Mouse (Mus musculus) lung, postnatal 0 days (tissue): ENCODE measurements around the gene Acoxl. TPM values are rescaled to one million over a fixed set of nuclear protein-coding genes. Genes with fewer than 3 reads are reported as not detected.

Source experiments
- ATAC-seq: fragments of 200-750 bp; cut with Nextera tagmentation; 2 replicates; pipeline ENCODE4 v1.8.0; 2017; ENCODE audit warnings: moderate library complexity
- DNase-seq: peaks from one replicate; pipeline ENCODE4 v3.0.0-alpha.2; 2016; ENCODE audit warnings: low spot score
- H3K27ac ChIP-seq: fragments of 300-500 bp; sonication (generic); 2 replicates; pipeline ENCODE4 v1.5.1; 2014; ENCODE audit warnings: antibody characterized with exemption, mild to moderate bottlenecking, low read length, mixed read lengths
- H3K27me3 ChIP-seq: fragments of 300-500 bp; sonication (generic); replicated peaks from 2 replicates; pipeline ENCODE4 v1.6.1; 2014; ENCODE audit warnings: low read length, mixed read lengths; ENCODE audit not compliant: insufficient read depth
- H3K36me3 ChIP-seq: fragments of 300-500 bp; sonication (generic); 2 replicates; pipeline ENCODE4 v1.6.1; 2014; ENCODE audit warnings: low read length, mixed read lengths; ENCODE audit not compliant: insufficient read depth
- H3K4me1 ChIP-seq: fragments of 300-500 bp; sonication (generic); 2 replicates; pipeline ENCODE4 v1.6.1; 2014; ENCODE audit warnings: antibody characterized with exemption, low read depth, low read length, mixed read lengths; ENCODE audit not compliant: insufficient read depth
- H3K4me2 ChIP-seq: fragments of 300-500 bp; sonication (generic); replicated peaks from 2 replicates; pipeline ENCODE4 v1.6.1; 2014; ENCODE audit warnings: low read depth, mild to moderate bottlenecking, low read length, moderate library complexity, mixed read lengths
- H3K4me3 ChIP-seq: fragments of 300-500 bp; sonication (generic); 2 replicates; pipeline ENCODE4 v1.5.1; 2014; ENCODE audit warnings: low read depth, low read length
- H3K9ac ChIP-seq: fragments of 300-500 bp; sonication (generic); replicated peaks from 2 replicates; pipeline ENCODE4 v1.6.1; 2014; ENCODE audit warnings: low read depth, mild to moderate bottlenecking
- H3K9me3 ChIP-seq: fragments of 300-500 bp; sonication (generic); 2 replicates; pipeline ENCODE4 v1.6.1; 2016; ENCODE audit warnings: low read length, mixed read lengths
- CTCF ChIP-seq: IDR thresholded peaks from 2 replicates; pipeline ENCODE4 v1.5.1; 2016; ENCODE audit warnings: antibody characterized with exemption, mild to moderate bottlenecking
- EP300 ChIP-seq: IDR thresholded peaks from 2 replicates; pipeline ENCODE4 v1.6.1; 2016; ENCODE audit warnings: antibody characterized with exemption, mild to moderate bottlenecking, control low read depth
- WGBS: fragments of 180-500 bp; shearing (Covaris S2); extraction: QIAGEN DNeasy Blood & Tissue Kit; methylation state at CpG from one replicate; pipeline ENCODE4 v1.1.7; 2014; 5-methylcytosine and 5-hydroxymethylcytosine counted together
- polyA plus RNA-seq: library from polyadenylated mRNA; unstranded; fragments of >200 nt; fragmentation: Nextera tagmentation; extraction: Ambion mirVana; gene quantifications from 2 replicates; pipeline ENCODE4 v1.2.1, GENCODE M21; 2015

The Acoxl gene
- polyA plus RNA-seq, 1 experiment from 2014 or later = 17.0 TPM

DNA sequence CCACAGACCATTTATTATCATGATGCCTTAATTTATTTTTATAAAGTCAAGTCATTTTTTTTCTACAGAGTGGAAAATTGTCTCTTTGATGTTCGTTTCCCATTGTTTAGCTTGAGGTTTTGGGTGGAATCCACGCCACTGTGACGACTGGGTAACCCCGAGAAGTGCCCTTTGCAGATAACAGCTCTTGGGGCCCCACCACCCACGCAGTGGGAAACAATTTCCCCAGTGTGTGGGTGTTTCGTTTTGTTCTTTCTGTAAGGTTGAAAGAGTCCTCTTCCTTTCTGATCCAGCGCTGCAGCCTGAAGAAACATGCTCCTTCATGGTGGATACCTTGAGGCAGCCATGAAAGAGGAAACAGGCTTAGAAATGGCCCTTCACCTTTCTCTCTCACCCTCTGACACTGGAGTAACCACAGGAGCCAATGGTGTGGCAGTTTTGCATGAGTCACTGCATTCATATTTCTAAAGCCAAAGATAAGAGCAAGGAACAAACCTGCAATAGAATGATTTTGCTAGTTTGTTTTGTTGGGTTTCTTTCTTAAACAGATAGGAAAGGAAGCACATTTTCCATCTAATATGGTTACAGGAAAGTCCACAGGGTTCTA, 78.2 kb downstream of the Acoxl start:
- DNase-seq (no peak), ATAC-seq (no peak)
- 35% methylated on average over 7 of the region's 7 CpGs for WGBS
- Histone ChIP-seq H3K4me1 (no peaks in the 10 kb centered on the region), H3K27ac (no peak overlapping the region), H3K9me3 (no peaks in the 10 kb centered on the region), H3K36me3 (no peaks in the 10 kb centered on the region), H3K27me3 (no peaks in the 10 kb centered on the region), H3K9ac (no peak overlapping the region), H3K4me3 (no peak overlapping the region), H3K4me2 (no peak overlapping the region)
- TF ChIP-seq CTCF (no peak), EP300 (no peak)

DNA sequence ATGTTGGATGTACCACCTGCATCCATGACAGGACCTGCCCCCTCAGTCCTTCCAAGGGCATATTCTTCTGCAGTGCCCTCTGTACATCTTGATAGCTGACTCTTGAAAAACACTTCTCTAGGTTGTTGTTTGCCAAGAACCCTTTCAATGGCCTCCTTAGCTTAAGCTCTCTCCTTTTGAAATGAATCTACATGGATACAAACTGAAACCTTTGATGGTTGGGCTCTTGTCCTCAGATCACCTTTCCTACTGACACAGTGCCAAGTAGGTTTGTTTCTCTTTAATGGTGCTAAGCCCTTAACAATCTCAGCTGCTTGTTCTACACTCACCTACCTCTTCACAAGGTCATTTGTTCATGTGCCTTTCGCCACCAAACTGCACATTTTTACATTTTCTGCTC, 81.1 kb downstream of the Acoxl start:
- WGBS = 61% methylated on average over 1 of the region's 1 CpGs
- ATAC-seq (peak; percentile 76), DNase-seq (peak; percentile 76)

DNA sequence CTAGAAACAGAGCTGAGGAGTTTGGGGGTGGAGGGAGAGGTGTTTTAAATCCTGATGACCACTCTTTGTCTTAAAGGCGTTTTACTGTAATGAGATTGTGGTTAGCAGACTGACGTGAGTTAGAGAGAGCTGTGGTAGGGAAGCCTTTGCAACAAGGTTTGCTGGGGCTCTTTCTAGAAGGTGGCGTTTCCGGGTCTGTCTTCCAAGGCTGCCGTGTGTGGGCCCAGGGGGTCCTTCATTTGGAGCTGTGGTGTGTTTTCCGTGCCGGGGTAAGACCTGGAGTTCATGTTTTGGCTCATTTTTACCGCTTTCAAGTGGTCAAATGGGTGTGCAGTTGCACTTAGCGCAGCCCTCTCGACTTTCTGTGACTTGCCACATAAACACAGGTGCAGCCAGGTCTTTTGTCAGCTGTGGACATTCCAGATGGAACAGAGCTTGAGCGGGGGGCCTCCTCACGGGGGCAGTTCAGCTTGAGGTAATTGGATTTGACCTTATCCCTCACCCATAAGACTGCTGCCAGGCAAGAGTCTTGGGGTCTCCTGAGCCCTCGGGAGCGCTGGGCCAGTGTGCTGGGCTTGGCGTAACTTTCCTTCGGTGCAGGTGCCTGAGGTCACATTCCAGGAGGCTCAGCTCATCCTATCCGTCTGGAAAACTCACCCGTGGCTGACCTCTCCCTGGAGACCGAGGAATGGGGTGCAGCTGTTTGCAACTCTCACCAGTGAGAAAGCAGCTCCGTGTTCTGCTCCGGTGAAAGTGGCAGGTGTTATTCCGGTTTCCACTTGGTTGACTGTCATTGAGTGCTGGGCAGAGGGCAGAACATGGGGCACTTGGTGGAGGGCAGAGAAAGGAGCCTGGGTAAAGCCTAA, 83.6 kb downstream of the Acoxl start:
- TF ChIP-seq EP300 (no peak), CTCF (no peak)
- ATAC-seq (peak; percentile 79), DNase-seq (peak; percentile 48)
- Histone ChIP-seq H3K4me3 (no peak overlapping the region), H3K9me3 (no peaks in the 10 kb centered on the region), H3K36me3 (no peaks in the 10 kb centered on the region), H3K27me3 (no peaks in the 10 kb centered on the region), H3K27ac (no peak overlapping the region), H3K4me2 (peak overlapping the region; percentile 37; the same call in 1 of the 2 replicates), H3K9ac (no peak overlapping the region), H3K4me1 (no peaks in the 10 kb centered on the region)
- WGBS = 27% methylated on average over 22 of the region's 22 CpGs

More for the DNA sequence above, 81.1 kb downstream of the Acoxl start:
- H3K27ac ChIP-seq = no peak overlapping the region
- H3K4me2 ChIP-seq = no peak overlapping the region
- no peaks in the 10 kb centered on the region for H3K27me3 ChIP-seq
- TF ChIP-seq EP300 = peak; percentile 56; the same call in 1 of the 2 replicates
- no peak for TF ChIP-seq CTCF
- H3K36me3 ChIP-seq = no peaks in the 10 kb centered on the region
- no peaks in the 10 kb centered on the region for H3K9me3 ChIP-seq
- H3K9ac ChIP-seq = no peak overlapping the region
- H3K4me3 ChIP-seq = no peak overlapping the region
- H3K4me1 ChIP-seq = no peaks in the 10 kb centered on the region

DNA sequence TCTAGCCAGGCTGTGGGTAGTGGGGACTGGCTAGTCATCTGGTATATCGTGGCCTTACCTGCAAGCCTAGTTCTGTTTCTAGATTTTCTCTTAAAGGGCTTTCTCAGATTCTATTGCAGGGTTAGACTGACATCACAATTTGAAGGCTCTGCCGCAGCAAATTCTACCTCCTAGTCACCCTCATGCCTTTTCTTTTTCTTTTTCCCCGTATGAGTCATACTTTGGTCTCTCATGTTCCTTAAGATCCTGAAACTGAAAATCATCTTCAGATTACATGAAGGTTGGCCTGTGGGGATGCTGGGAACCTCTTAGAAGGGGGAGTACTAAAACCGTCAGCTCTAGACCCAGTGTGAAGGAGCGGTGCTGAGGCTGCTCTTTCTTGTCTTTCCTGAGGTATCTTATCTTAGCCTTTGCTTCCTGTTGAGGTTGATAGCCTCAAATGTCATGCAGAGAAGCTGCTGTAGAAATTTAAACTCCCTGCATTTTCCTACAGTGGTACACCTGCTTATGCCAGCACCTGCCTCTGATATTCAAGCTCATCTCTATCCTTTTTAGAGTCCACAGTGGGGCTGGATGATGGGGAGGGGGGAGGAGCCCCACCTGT, 84.5 kb downstream of the Acoxl start:
- no peak for DNase-seq
- Histone ChIP-seq H3K36me3 (no peaks in the 10 kb centered on the region), H3K4me2 (no peak overlapping the region), H3K27me3 (no peaks in the 10 kb centered on the region), H3K27ac (no peak overlapping the region), H3K9me3 (no peaks in the 10 kb centered on the region), H3K4me1 (no peaks in the 10 kb centered on the region), H3K9ac (no peak overlapping the region), H3K4me3 (no peak overlapping the region)
- ATAC-seq = no peak
- TF ChIP-seq EP300 (no peak), CTCF (no peak)
- WGBS = 64% methylated on average over 5 of the region's 5 CpGs

DNA sequence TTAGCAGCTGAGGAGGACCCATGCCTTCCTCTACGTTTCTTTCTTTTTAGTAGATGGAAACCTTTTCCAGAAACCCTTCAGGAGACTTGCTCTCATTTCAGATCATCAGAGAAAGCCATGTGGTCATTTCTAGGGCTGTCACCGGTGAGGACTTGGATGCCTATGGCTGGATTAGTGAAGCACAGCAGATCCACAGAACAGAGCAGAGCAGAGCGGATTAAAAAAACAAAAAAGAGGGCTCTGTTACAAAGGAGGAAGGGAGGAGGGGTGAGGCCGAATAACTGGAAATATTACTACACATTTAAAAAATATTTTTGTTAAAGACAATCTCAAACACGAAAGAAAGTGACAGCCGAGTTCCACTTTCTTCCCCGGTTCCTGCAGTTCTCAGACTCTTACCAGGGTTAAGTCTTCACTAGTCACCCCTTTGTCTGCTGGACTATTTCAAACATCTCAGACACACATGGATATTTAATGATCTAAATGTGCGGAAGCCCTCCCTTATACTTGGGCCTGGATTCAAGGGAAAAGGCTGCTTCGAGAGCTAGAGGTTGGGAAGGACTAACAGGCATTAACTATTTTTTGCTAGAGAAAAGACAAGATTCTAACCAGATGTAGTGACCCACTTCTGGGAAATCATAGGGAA, 88.1 kb downstream of the Acoxl start:
- TF ChIP-seq CTCF (no peak), EP300 (no peak)
- Histone ChIP-seq H3K9ac (no peak overlapping the region), H3K4me2 (no peak overlapping the region), H3K9me3 (no peaks in the 10 kb centered on the region), H3K27me3 (no peaks in the 10 kb centered on the region), H3K27ac (no peak overlapping the region), H3K4me3 (no peak overlapping the region), H3K36me3 (no peaks in the 10 kb centered on the region), H3K4me1 (no peaks in the 10 kb centered on the region)
- DNase-seq = no peak
- WGBS = 57% methylated on average over 9 of the region's 9 CpGs
- no peak for ATAC-seq
